Mouse (Mus musculus): ENCODE measurements around the gene Atxn7l1.

DNA sequence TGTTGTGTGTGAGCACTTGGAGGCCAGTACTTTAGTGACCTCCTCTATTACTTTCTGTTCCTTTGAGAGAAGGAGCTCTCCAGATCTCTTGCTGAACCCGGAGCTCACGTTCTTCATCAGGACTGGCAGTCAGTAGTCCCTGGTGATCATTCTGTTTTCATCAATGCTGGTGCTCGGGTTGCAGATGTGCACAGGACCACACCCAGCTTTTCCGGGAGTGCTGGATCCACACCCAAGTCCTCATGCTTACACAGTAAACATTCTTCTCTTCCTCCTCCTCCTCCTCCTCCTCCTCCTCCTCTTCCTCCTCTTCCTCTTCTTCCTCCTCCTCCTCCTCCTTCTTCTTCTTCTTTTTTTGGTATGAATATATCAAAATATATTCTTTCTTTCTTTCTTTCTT lies 205.2 kb downstream of the Atxn7l1 start:
- TF ChIP-seq TAL1 (IDR thresholded peaks at IDR 0.05; ENCODE audit: low read length) (no peak), GATA1 (IDR thresholded peaks at IDR 0.05; ENCODE audit: low read length) (no peak)

Data from erythroblast, embryonic 14.5 days (primary cell).